Mouse (Mus musculus): Measurements from ENCODE around the gene Bmp10. TPM values are rescaled to one million over a fixed set of nuclear protein-coding genes. Genes with fewer than 3 reads are reported as not detected.

The Bmp10 gene
- polyA plus RNA-seq, 1 experiment = not detected

DNA sequence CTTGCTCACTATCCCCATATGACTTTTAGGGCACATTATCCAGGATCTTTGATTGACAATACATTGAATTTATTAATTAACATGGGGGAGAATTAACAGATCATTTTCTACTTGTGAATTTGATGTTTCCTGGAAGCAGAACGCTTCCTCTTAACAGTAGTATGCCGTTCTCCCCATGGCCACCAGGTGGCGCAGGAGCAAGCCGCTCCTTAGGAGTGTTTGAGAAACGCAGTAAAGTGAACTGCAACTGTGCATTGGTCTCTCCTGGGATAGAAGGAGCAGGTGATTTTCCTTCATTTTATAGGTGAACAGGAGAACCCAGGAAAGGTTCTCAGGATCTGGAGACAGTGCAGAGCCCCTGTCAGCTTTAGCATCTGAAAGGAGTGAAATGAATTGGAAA lies 29.7 kb upstream of the Bmp10 start:
- Histone ChIP-seq H3K9me3 (ENCODE audit: control insufficient read depth, low read length) (no peaks in the 10 kb centered on the region), H3K36me3 (ENCODE audit: control insufficient read depth) (no peaks in the 10 kb centered on the region), H3K4me1 (ENCODE audit: control insufficient read depth) (no peaks in the 10 kb centered on the region), H3K27me3 (ENCODE audit: control insufficient read depth) (no peaks in the 10 kb centered on the region), H3K4me3 (replicated peaks) (no peak overlapping the region)
- TF ChIP-seq TAL1 (IDR thresholded peaks at IDR 0.05; ENCODE audit: low read length) (no peak), GATA1 (IDR thresholded peaks at IDR 0.05; ENCODE audit: low read length) (no peak)

DNA sequence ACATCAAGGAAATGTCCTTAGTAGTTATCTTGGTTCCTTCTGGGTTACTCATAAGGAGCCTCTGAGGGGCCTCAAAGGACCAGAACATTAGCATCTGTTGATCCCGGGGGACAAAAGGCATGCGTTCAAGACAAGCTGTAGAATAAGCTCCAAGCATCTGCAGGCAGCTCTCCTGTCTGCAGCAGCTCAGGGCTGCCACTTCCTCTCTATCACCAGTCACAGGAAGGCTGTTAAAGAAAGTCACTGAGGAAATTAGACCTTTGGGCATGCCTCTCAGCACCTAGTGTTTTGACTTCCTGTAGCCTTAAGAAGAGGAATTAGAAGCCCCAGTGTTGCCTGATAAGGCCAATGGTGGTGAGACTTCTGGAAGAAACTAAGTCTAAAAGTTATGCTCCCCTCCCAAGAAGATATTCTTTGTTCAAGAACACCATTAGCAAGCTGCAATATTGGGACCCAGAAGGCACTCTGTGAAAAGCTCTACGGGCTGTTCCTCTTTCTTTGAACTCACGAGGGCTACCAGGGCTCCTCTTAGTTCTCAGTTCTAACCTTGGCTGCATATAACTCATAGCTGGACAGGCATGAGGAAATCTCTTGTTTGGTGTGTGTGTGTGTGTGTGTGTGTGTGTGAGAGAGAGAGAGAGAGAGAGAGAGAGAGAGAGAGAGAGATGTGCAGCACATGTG lies 28.8 kb upstream of the Bmp10 start:
- TF ChIP-seq TAL1 (IDR thresholded peaks at IDR 0.05; ENCODE audit: low read length) (no peak), GATA1 (IDR thresholded peaks at IDR 0.05; ENCODE audit: low read length) (no peak)
- Histone ChIP-seq H3K36me3 (ENCODE audit: control insufficient read depth) (no peaks in the 10 kb centered on the region), H3K27me3 (ENCODE audit: control insufficient read depth) (no peaks in the 10 kb centered on the region), H3K9me3 (ENCODE audit: control insufficient read depth, low read length) (no peaks in the 10 kb centered on the region), H3K4me3 (replicated peaks) (no peak overlapping the region), H3K4me1 (ENCODE audit: control insufficient read depth) (no peaks in the 10 kb centered on the region)

GRCm38 (mm10) chr6:87401456-87401855 lies 27.3 kb upstream of the Bmp10 start:
- TF ChIP-seq GATA1 (IDR thresholded peaks at IDR 0.05; ENCODE audit: low read length) (no peak), TAL1 (IDR thresholded peaks at IDR 0.05; ENCODE audit: low read length) (no peak)
- Histone ChIP-seq H3K36me3 (ENCODE audit: control insufficient read depth) (no peaks in the 10 kb centered on the region), H3K27me3 (ENCODE audit: control insufficient read depth) (no peaks in the 10 kb centered on the region), H3K9me3 (ENCODE audit: control insufficient read depth, low read length) (no peaks in the 10 kb centered on the region), H3K4me1 (ENCODE audit: control insufficient read depth) (no peaks in the 10 kb centered on the region), H3K4me3 (replicated peaks) (no peak overlapping the region)

- Histone ChIP-seq H3K27me3 (ENCODE audit: control insufficient read depth) (no peaks in the 10 kb centered on the region), H3K36me3 (ENCODE audit: control insufficient read depth) (no peaks in the 10 kb centered on the region), H3K4me3 (replicated peaks) (no peak overlapping the region), H3K4me1 (ENCODE audit: control insufficient read depth) (no peaks in the 10 kb centered on the region), H3K9me3 (ENCODE audit: control insufficient read depth, low read length) (0 out of 2 replicates have a peak, but pooled peaks cover 3% of the 10 kb centered on the region)
- TF ChIP-seq GATA1 (IDR thresholded peaks at IDR 0.05; ENCODE audit: low read length) = no peak
- no peak for TF ChIP-seq TAL1 (IDR thresholded peaks at IDR 0.05; ENCODE audit: low read length)
Measured at GRCm38 (mm10) chr6:87412011-87412410, 16.8 kb upstream of the Bmp10 start.

DNA sequence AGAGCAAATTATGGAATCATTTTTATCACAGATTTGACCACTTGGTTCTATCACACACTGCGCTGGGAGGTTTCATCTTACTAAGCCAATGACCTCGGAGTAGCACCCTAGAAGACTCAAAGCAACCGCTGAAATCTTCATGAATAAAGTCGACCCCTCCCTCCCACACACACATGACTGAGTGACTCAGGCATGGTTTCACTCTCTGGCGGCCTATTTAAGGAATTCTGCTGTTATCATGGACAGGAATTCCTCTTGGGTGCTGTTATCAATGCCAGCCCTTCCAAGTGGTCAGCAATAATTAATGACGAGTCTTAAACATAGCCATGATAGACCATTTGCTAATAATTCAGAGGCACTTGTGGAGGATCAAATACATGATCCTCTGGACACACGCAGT lies 6.5 kb upstream of the Bmp10 start:
- no peaks in the 10 kb centered on the region; the same call in 1 of the 2 replicates for H3K4me1 ChIP-seq (ENCODE audit: control insufficient read depth)
- H3K9me3 ChIP-seq (ENCODE audit: control insufficient read depth, low read length) = no peaks in the 10 kb centered on the region
- H3K27me3 ChIP-seq (ENCODE audit: control insufficient read depth) = no peaks in the 10 kb centered on the region
- no peak for TF ChIP-seq TAL1 (IDR thresholded peaks at IDR 0.05; ENCODE audit: low read length)
- no peak for TF ChIP-seq GATA1 (IDR thresholded peaks at IDR 0.05; ENCODE audit: low read length)
- no peaks in the 10 kb centered on the region for H3K36me3 ChIP-seq (ENCODE audit: control insufficient read depth)
- H3K4me3 ChIP-seq (replicated peaks) = no peak overlapping the region

- Histone ChIP-seq H3K27me3 (ENCODE audit: control insufficient read depth) (no peaks in the 10 kb centered on the region), H3K36me3 (ENCODE audit: control insufficient read depth) (no peaks in the 10 kb centered on the region), H3K4me1 (ENCODE audit: control insufficient read depth) (no peaks in the 10 kb centered on the region; the same call in 1 of the 2 replicates), H3K9me3 (ENCODE audit: control insufficient read depth, low read length) (no peaks in the 10 kb centered on the region), H3K4me3 (replicated peaks) (no peak overlapping the region)
- no peak for TF ChIP-seq TAL1 (IDR thresholded peaks at IDR 0.05; ENCODE audit: low read length)
- no peak for TF ChIP-seq GATA1 (IDR thresholded peaks at IDR 0.05; ENCODE audit: low read length)
Measured at GRCm38 (mm10) chr6:87424037-87424816, 4.6 kb upstream of the Bmp10 start.

DNA sequence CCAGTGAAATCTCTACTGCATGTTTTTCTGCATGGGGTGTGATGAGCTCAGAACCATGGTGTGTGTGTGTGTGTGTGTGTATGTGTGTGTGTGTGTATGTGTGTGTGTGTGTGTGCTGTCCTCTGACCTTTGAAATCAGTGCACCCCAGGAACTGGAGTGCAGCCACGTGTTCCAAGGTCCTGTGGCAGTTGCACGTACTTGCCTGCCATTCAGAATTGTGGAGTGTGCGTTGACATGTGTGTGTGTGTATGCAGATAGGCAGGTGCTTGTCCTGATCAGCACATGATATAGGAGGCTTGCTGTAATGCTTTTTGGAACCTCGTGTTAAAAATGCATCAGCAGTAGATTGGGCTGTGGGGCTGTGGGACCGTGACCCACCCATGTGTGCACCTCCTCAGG lies 1.8 kb upstream of the Bmp10 start:
- H3K27me3 ChIP-seq (ENCODE audit: control insufficient read depth) = no peaks in the 10 kb centered on the region
- no peak overlapping the region for H3K4me3 ChIP-seq (replicated peaks)
- no peaks in the 10 kb centered on the region for H3K9me3 ChIP-seq (ENCODE audit: control insufficient read depth, low read length)
- H3K4me1 ChIP-seq (ENCODE audit: control insufficient read depth) = no peaks in the 10 kb centered on the region; the same call in 1 of the 2 replicates
- H3K36me3 ChIP-seq (ENCODE audit: control insufficient read depth) = no peaks in the 10 kb centered on the region
- TF ChIP-seq TAL1 (IDR thresholded peaks at IDR 0.05; ENCODE audit: low read length) = no peak
- no peak for TF ChIP-seq GATA1 (IDR thresholded peaks at IDR 0.05; ENCODE audit: low read length)

DNA sequence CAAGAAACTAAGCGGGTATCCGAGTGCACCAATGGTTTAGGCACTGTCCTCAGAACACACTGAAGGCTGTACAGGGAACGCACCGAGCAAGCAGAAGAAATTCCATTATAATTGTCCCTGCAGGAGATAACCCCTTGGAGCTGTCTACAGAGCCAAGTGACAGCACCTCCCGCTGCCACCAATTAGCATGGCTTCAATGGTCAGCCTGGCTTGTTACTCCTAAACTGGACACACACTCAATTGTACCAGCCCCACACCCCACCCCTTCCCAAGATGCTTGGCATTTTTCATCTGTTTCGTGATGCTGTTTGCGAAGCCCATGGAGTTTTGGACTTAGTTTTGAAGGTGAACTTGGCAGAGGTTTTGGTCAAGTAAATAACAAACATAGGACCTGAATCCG lies 1.2 kb upstream of the Bmp10 start:
- TF ChIP-seq GATA1 (IDR thresholded peaks at IDR 0.05; ENCODE audit: low read length) (no peak), TAL1 (IDR thresholded peaks at IDR 0.05; ENCODE audit: low read length) (no peak)
- H3K27me3 ChIP-seq (ENCODE audit: control insufficient read depth) = no peaks in the 10 kb centered on the region

DNA sequence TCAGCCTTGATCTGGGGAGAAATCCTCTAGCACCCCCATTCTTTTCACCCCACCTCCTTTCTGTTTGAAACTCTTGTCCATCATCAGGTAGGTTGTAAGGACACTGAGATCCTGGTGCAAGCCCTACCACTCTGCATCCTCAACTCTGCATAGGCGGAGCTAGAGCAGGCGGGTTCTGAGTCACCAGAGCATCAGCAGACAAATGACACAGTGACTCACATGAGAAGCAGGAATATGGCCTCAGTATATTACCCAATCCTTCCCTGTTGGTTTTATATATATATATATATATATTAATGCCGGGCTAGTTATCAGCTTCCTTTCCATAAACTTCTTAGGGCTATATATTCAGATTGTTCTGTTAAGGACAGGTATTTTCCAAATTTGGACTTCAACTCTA lies 7.0 kb downstream of the Bmp10 start:
- TF ChIP-seq TAL1 (IDR thresholded peaks at IDR 0.05; ENCODE audit: low read length) (no peak), GATA1 (IDR thresholded peaks at IDR 0.05; ENCODE audit: low read length) (no peak)
- H3K9me3 ChIP-seq (ENCODE audit: control insufficient read depth, low read length) = no peaks in the 10 kb centered on the region
- H3K36me3 ChIP-seq (ENCODE audit: control insufficient read depth) = no peaks in the 10 kb centered on the region
- H3K4me1 ChIP-seq (ENCODE audit: control insufficient read depth) = no peaks in the 10 kb centered on the region
- no peak overlapping the region for H3K4me3 ChIP-seq (replicated peaks)
- no peaks in the 10 kb centered on the region for H3K27me3 ChIP-seq (ENCODE audit: control insufficient read depth)

More for the DNA sequence above, 1.2 kb upstream of the Bmp10 start:
- Histone ChIP-seq H3K4me3 (replicated peaks) (no peak overlapping the region), H3K4me1 (ENCODE audit: control insufficient read depth) (no peaks in the 10 kb centered on the region; the same call in 1 of the 2 replicates), H3K9me3 (ENCODE audit: control insufficient read depth, low read length) (no peaks in the 10 kb centered on the region), H3K36me3 (ENCODE audit: control insufficient read depth) (no peaks in the 10 kb centered on the region)

Data from erythroblast, embryonic 14.5 days (primary cell).